Mouse (Mus musculus): ENCODE data around the gene Actr2. TPM values are rescaled to one million over a fixed set of nuclear protein-coding genes. Genes with fewer than 3 reads are reported as not detected.
"Not testable (repeated sequence)": the region's sequence is repeated elsewhere in the genome, so short reads cannot be mapped to it uniquely, and the experiment has no call there.

Gene Actr2
- total RNA-seq (2017): 234 and 249 TPM in 2 replicates

GRCm38 (mm10) chr11:20112741-20113480 lies at the start of gene Actr2:
Gene Actr2 (minus strand): TSS chr11:20112913.
- peak; percentile 87 for ATAC-seq (replicated peaks; ENCODE audit: low read depth, poor library complexity, severe bottlenecking)

GRCm38 (mm10) chr11:20158879-20159278 lies 46.2 kb upstream of the Actr2 start:
- ATAC-seq (replicated peaks; ENCODE audit: low read depth, poor library complexity, severe bottlenecking): peak; percentile 66

- ATAC-seq (replicated peaks; ENCODE audit: low read depth, poor library complexity, severe bottlenecking): not testable (repeated sequence)
These were observed 40.8 kb upstream of the Actr2 start for GRCm38 (mm10) chr11:20153542-20153941.

- ATAC-seq (replicated peaks; ENCODE audit: low read depth, poor library complexity, severe bottlenecking): no peak
These were observed 39.6 kb upstream of the Actr2 start for GRCm38 (mm10) chr11:20152107-20152901.

- no peak for ATAC-seq (replicated peaks; ENCODE audit: low read depth, poor library complexity, severe bottlenecking)
These were observed 38.6 kb upstream of the Actr2 start for GRCm38 (mm10) chr11:20151290-20151689.

GRCm38 (mm10) chr11:20149936-20150335 lies 37.2 kb upstream of the Actr2 start:
- no peak for ATAC-seq (replicated peaks; ENCODE audit: low read depth, poor library complexity, severe bottlenecking)

- no peak for ATAC-seq (replicated peaks; ENCODE audit: low read depth, poor library complexity, severe bottlenecking)
These were observed 32.7 kb upstream of the Actr2 start for GRCm38 (mm10) chr11:20145383-20145782.

- ATAC-seq (replicated peaks; ENCODE audit: low read depth, poor library complexity, severe bottlenecking): no peak
These were observed 32.0 kb upstream of the Actr2 start for GRCm38 (mm10) chr11:20144536-20145263.

- ATAC-seq (replicated peaks; ENCODE audit: low read depth, poor library complexity, severe bottlenecking): not testable (repeated sequence)
These were observed 31.0 kb upstream of the Actr2 start for GRCm38 (mm10) chr11:20143687-20144086.

GRCm38 (mm10) chr11:20142516-20142915 lies 29.8 kb upstream of the Actr2 start:
- no peak for ATAC-seq (replicated peaks; ENCODE audit: low read depth, poor library complexity, severe bottlenecking)

- ATAC-seq (replicated peaks; ENCODE audit: low read depth, poor library complexity, severe bottlenecking): no peak
These were observed 27.6 kb upstream of the Actr2 start for GRCm38 (mm10) chr11:20140286-20140685.

- no peak for ATAC-seq (replicated peaks; ENCODE audit: low read depth, poor library complexity, severe bottlenecking)
These were observed 27.0 kb upstream of the Actr2 start for GRCm38 (mm10) chr11:20139711-20140110.

- ATAC-seq (replicated peaks; ENCODE audit: low read depth, poor library complexity, severe bottlenecking): no peak
These were observed 25.9 kb upstream of the Actr2 start for GRCm38 (mm10) chr11:20138498-20139208.

GRCm38 (mm10) chr11:20137872-20138271 lies 25.2 kb upstream of the Actr2 start:
- no peak for ATAC-seq (replicated peaks; ENCODE audit: low read depth, poor library complexity, severe bottlenecking)

GRCm38 (mm10) chr11:20136314-20136713 lies 23.6 kb upstream of the Actr2 start:
- no peak for ATAC-seq (replicated peaks; ENCODE audit: low read depth, poor library complexity, severe bottlenecking)

- ATAC-seq (replicated peaks; ENCODE audit: low read depth, poor library complexity, severe bottlenecking): not testable (repeated sequence)
These were observed 22.2 kb upstream of the Actr2 start for GRCm38 (mm10) chr11:20134869-20135268.

GRCm38 (mm10) chr11:20133721-20134120 lies 21.0 kb upstream of the Actr2 start:
- ATAC-seq (replicated peaks; ENCODE audit: low read depth, poor library complexity, severe bottlenecking): no peak

- peak; percentile 100 for ATAC-seq (replicated peaks; ENCODE audit: low read depth, poor library complexity, severe bottlenecking)
These were observed 20.3 kb upstream of the Actr2 start for GRCm38 (mm10) chr11:20132955-20133562.

GRCm38 (mm10) chr11:20126673-20127516 lies 14.2 kb upstream of the Actr2 start:
- ATAC-seq (replicated peaks; ENCODE audit: low read depth, poor library complexity, severe bottlenecking): no peak

Data from common myeloid progenitor, adult 5-6 weeks (primary cell).